Mouse (Mus musculus) ovary, adult 18-20 months (tissue): ENCODE data around the gene 2310022B05Rik.

Experiments used
- DNase-seq: peaks from one replicate; pipeline ENCODE4 v3.0.0; 2022; ENCODE audit warnings: low spot score, mixed read lengths

The 2310022B05Rik gene

GRCm38 (mm10) chr8:124658415-124658814, 4.8 kb downstream of the 2310022B05Rik start:
- peak; percentile 76 for DNase-seq

GRCm38 (mm10) chr8:124657961-124658360, 5.2 kb downstream of the 2310022B05Rik start:
- DNase-seq: no peak

GRCm38 (mm10) chr8:124653568-124654475, 9.3 kb downstream of the 2310022B05Rik start:
- no peak for DNase-seq

- DNase-seq: no peak
These were observed 10.6 kb downstream of the 2310022B05Rik start for GRCm38 (mm10) chr8:124652546-124652945.

GRCm38 (mm10) chr8:124651776-124652175, 11.4 kb downstream of the 2310022B05Rik start:
- DNase-seq: no peak

GRCm38 (mm10) chr8:124648311-124648710, 14.9 kb downstream of the 2310022B05Rik start:
- no peak for DNase-seq

- peak; percentile 59 for DNase-seq
These were observed 19.4 kb downstream of the 2310022B05Rik start for GRCm38 (mm10) chr8:124643540-124644339.

- DNase-seq: no peak
These were observed 21.6 kb downstream of the 2310022B05Rik start for GRCm38 (mm10) chr8:124641599-124641998.

- DNase-seq: no peak
These were observed 28.0 kb downstream of the 2310022B05Rik start for GRCm38 (mm10) chr8:124635247-124635502.

GRCm38 (mm10) chr8:124634411-124635246, 28.5 kb downstream of the 2310022B05Rik start:
- no peak for DNase-seq

- DNase-seq: peak; percentile 39
These were observed 30.0 kb downstream of the 2310022B05Rik start for GRCm38 (mm10) chr8:124633001-124633703.

GRCm38 (mm10) chr8:124631966-124632365, 31.2 kb downstream of the 2310022B05Rik start:
- DNase-seq: no peak

- DNase-seq: no peak
These were observed 32.3 kb downstream of the 2310022B05Rik start for GRCm38 (mm10) chr8:124630891-124631290.

- DNase-seq: no peak
These were observed 32.7 kb downstream of the 2310022B05Rik start for GRCm38 (mm10) chr8:124630489-124630888.

- no peak for DNase-seq
These were observed 36.9 kb downstream of the 2310022B05Rik start for GRCm38 (mm10) chr8:124626251-124626650.

GRCm38 (mm10) chr8:124621255-124621654, 41.9 kb downstream of the 2310022B05Rik start:
- no peak for DNase-seq

GRCm38 (mm10) chr8:124618252-124618651, 44.9 kb downstream of the 2310022B05Rik start:
- DNase-seq: peak; percentile 65

GRCm38 (mm10) chr8:124617266-124617869, 45.8 kb downstream of the 2310022B05Rik start:
- DNase-seq: peak; percentile 52

- no peak for DNase-seq
These were observed 48.8 kb downstream of the 2310022B05Rik start for GRCm38 (mm10) chr8:124614325-124614724.

GRCm38 (mm10) chr8:124608972-124609353, 54.2 kb downstream of the 2310022B05Rik start:
- no peak for DNase-seq
